Mouse (Mus musculus) activated CD4-positive, CD25-positive, alpha-beta regulatory T cell (primary cell): ENCODE results near the gene Herc4. TPM values are rescaled to one million over a fixed set of nuclear protein-coding genes. Genes with fewer than 3 reads are reported as not detected.

Source experiments
- polyA plus RNA-seq, 2 experiments: library from polyadenylated mRNA; unstranded; fragments of 100-300 nt; shearing (Covaris generic); gene quantifications; one replicate each; pipeline ENCODE4 v1.2.1; 2017

Gene Herc4
- polyA plus RNA-seq: 100 to 1,000 TPM; 115 to 152 TPM

GRCm38 (mm10) chr10:63243493-63244054 lies at the start of gene Herc4:
TSS of gene Herc4 (plus strand) at chr10:63243810.

GRCm38 (mm10) chr10:63203728-63204127 lies 39.9 kb upstream of the Herc4 start, which contains the start of gene Mypn:
TSS of gene Mypn (minus strand) at chr10:63203952.

Other genes starting within 250 kb of the Herc4 start
- gene Hnrnph3, start 219.6 kb upstream of the Herc4 start, polyA plus RNA-seq: 10 to 100 TPM; 58.3 to 63.2 TPM
- under 1 TPM; 0.27 to 0.62 TPM for gene Pbld2, start 219.5 kb upstream of the Herc4 start, polyA plus RNA-seq
- under 1 TPM; 0.10 to 0.49 TPM for gene Pbld1, start 183.6 kb upstream of the Herc4 start, polyA plus RNA-seq
- not detected for gene Atoh7, start 144.2 kb upstream of the Herc4 start, polyA plus RNA-seq
- under 1 TPM in 1 of 2 experiments, not detected in 1; 0.60 TPM for gene Mypn, start 39.9 kb upstream of the Herc4 start, polyA plus RNA-seq
- gene Sirt1, start 137.9 kb downstream of the Herc4 start, polyA plus RNA-seq: 10 to 100 TPM; 18.8 to 22.7 TPM
- gene Dnajc12, start 138.6 kb downstream of the Herc4 start, polyA plus RNA-seq: 1 to 10 TPM; 3.4 to 4.3 TPM
- not detected for gene Gm7075, start 178.0 kb downstream of the Herc4 start, polyA plus RNA-seq
- under 1 TPM in 1 of 2 experiments, not detected in 1; 0.16 TPM for gene Ctnna3, start 186.3 kb downstream of the Herc4 start, polyA plus RNA-seq